Mouse (Mus musculus) left cerebral cortex, postnatal 4 days (tissue): ENCODE data around the gene Wee1. TPM values are rescaled to one million over a fixed set of nuclear protein-coding genes. Genes with fewer than 3 reads are reported as not detected.

ENCODE experiments used
- DNase-seq: peaks from one replicate; pipeline ENCODE4 v3.0.0-alpha.2; 2022
- intact Hi-C: fragments of 180-260 bp; cut with DNase I; formaldehyde crosslinking; loops from one replicate; pipeline ENCODE4 v1.15.1; 2025
- total RNA-seq, 2 experiments: library from RNA; stranded (reverse); gene quantifications; 2 replicates each; pipeline ENCODE4 v1.2.3; 2021

The Wee1 gene
- total RNA-seq, 2 experiments from 2014 or later, result 4.5 to 4.8 TPM

DNA sequence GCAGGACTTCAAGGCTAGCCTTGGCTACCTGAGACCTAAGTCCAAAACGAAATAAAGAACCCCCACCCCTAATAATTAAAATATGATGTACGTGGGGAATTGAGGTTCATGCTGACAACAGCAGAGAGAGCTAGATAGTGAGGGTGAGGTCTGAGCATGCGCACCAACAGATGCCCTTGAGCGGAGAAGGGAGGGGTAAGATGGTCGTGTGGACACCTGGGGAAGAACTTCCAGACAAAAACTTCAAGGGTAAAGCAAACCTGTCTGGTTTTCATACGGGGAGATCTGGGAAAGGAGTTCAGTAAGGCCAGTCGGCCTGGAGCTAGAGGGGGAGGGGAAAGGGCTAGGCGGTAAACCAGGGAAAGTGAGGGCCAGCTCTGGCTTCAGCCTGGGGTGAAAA is 59.6 kb downstream of the Wee1 start:
- intact Hi-C loops, result no loop called here

DNA sequence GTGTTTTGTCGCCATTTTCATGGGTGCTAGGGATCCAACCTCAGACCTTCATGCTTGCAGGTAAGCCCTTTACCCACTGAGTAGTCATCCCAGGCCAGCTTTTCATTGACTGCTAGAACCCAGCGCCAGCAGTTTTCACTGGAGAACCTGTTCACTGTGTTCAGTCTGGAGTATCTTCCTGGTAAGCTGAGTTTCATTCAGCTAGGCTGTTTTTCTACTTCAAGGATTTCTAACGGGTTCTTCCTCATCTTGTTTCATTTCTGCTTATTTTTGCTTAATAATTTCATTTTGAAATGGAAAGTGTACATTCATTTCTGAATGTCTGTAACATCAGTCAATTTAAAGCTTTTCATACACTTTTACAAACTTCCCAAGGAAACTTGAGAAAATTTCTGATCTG is 62.8 kb downstream of the Wee1 start:
- DNase-seq, result no peak
- intact Hi-C loops, result no loop called here

More for the DNA sequence above, 59.6 kb downstream of the Wee1 start:
- DNase-seq, result no peak

DNA sequence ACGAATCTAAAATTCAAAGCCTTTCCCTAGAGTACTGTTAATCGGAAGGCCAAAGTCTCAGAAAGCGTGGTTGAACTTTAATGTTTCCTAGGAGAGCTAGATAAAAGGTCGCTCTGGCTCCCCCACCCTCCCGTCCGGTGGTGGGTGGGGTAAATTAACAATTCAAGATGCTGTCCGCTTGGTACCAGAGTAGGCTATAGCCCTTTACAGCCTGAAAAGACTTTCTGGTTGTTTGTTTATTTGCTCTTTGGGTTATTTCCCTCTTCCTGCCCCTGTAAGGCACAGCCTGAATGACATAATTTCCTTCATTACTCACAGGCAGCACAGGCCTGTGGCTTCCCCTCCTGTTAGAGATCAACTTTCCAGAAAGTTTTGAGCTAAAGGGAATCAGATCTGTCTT is 68.1 kb downstream of the Wee1 start:
- DNase-seq, result no peak
- intact Hi-C loops, result no loop called here

Other genes with a start within 250 kb of the Wee1 start
- gene Dennd5a, start 161.6 kb upstream of the Wee1 start, total RNA-seq, result 100 to 1,000 TPM; 123 to 135 TPM
- 10 to 100 TPM; 46.2 to 48.3 TPM for gene Tmem41b, start 135.1 kb upstream of the Wee1 start, total RNA-seq
- 100 to 1,000 TPM in 1 of 2 experiments, 10 to 100 TPM in 1; 97.1 to 104 TPM for gene Ipo7, start 103.8 kb upstream of the Wee1 start, total RNA-seq
- gene Zfp143, start 60.8 kb upstream of the Wee1 start, total RNA-seq, result 1 to 10 TPM; 9.7 to 9.9 TPM
- 10 to 100 TPM; 10.4 to 12.2 TPM for gene Swap70, start 99.7 kb downstream of the Wee1 start, total RNA-seq